Mouse (Mus musculus) midbrain, embryonic 13.5 days (tissue): ENCODE results near the gene Atg10. TPM values are rescaled to one million over a fixed set of nuclear protein-coding genes. Genes with fewer than 3 reads are reported as not detected.

ENCODE experiments used
- ATAC-seq: fragments of 200-750 bp; cut with Nextera tagmentation; 2 replicates; pipeline ENCODE4 v1.8.0; 2017; ENCODE audit warnings: mild to moderate bottlenecking, moderate TSS enrichment, moderate library complexity
- H3K27ac ChIP-seq: fragments of 300-500 bp; sonication (generic); 2 replicates; pipeline ENCODE4 v1.5.1; 2015; ENCODE audit warnings: inconsistent platforms, mild to moderate bottlenecking, moderate library complexity
- H3K27me3 ChIP-seq: fragments of 300-500 bp; sonication (generic); 2 replicates; pipeline ENCODE4 v1.6.1; 2015; ENCODE audit warnings: mild to moderate bottlenecking, inconsistent platforms
- H3K36me3 ChIP-seq: fragments of 300-500 bp; sonication (generic); 2 replicates; pipeline ENCODE4 v1.6.1; 2015; ENCODE audit warnings: mild to moderate bottlenecking, inconsistent platforms
- H3K4me1 ChIP-seq: fragments of 300-500 bp; sonication (generic); replicated peaks from 2 replicates; pipeline ENCODE4 v1.6.1; 2015; ENCODE audit warnings: inconsistent platforms
- H3K4me2 ChIP-seq: fragments of 300-500 bp; sonication (generic); replicated peaks from 2 replicates; pipeline ENCODE4 v1.6.1; 2015; ENCODE audit warnings: moderate library complexity, mild to moderate bottlenecking, inconsistent platforms
- H3K4me3 ChIP-seq: fragments of 300-500 bp; sonication (generic); replicated peaks from 2 replicates; pipeline ENCODE4 v1.5.1; 2015; ENCODE audit warnings: mild to moderate bottlenecking, inconsistent platforms
- H3K9ac ChIP-seq: fragments of 300-500 bp; sonication (generic); replicated peaks from 2 replicates; pipeline ENCODE4 v1.6.1; 2015; ENCODE audit warnings: mild to moderate bottlenecking, inconsistent platforms
- H3K9me3 ChIP-seq: fragments of 300-500 bp; sonication (generic); 2 replicates; pipeline ENCODE4 v1.6.1; 2016; ENCODE audit warnings: mild to moderate bottlenecking, inconsistent platforms
- WGBS: fragments of 180-500 bp; shearing (Covaris S2); methylation state at CpG from one replicate; pipeline ENCODE4 v1.1.7; 2015; 5-methylcytosine and 5-hydroxymethylcytosine counted together
- polyA plus RNA-seq: library from polyadenylated mRNA; unstranded; fragments of >200 nt; fragmentation: Nextera tagmentation; extraction: Ambion mirVana; gene quantifications from 2 replicates; pipeline ENCODE4 v1.2.1, GENCODE M21; 2015

The Atg10 gene
- polyA plus RNA-seq, 1 experiment from 2014 or later: 18.3 TPM

- 90% methylated on average over 5 of the region's 5 CpGs for WGBS
- Histone ChIP-seq H3K9me3 (no peaks in the 10 kb centered on the region), H3K4me2 (no peak overlapping the region), H3K27ac (no peak overlapping the region), H3K9ac (no peak overlapping the region), H3K4me1 (no peaks in the 10 kb centered on the region), H3K36me3 (no peaks in the 10 kb centered on the region), H3K4me3 (no peak overlapping the region), H3K27me3 (no peaks in the 10 kb centered on the region)
- ATAC-seq: no peak
Measured at GRCm38 (mm10) chr13:91171205-91171604, 52.6 kb downstream of the Atg10 start.

- Histone ChIP-seq H3K36me3 (no peaks in the 10 kb centered on the region), H3K4me3 (no peak overlapping the region), H3K9me3 (no peaks in the 10 kb centered on the region), H3K4me2 (no peak overlapping the region), H3K27ac (no peak overlapping the region), H3K27me3 (no peaks in the 10 kb centered on the region), H3K9ac (no peak overlapping the region), H3K4me1 (no peaks in the 10 kb centered on the region)
- no peak for ATAC-seq
- 82% methylated on average over 17 of the region's 17 CpGs for WGBS
Measured at GRCm38 (mm10) chr13:91169529-91170319, 54.0 kb downstream of the Atg10 start.

- WGBS: 90% methylated on average over 4 of the region's 4 CpGs
- H3K9ac ChIP-seq: no peak overlapping the region
Measured at GRCm38 (mm10) chr13:91168486-91168885, 55.3 kb downstream of the Atg10 start.

GRCm38 (mm10) chr13:91167561-91167960 is 56.2 kb downstream of the Atg10 start:
- Histone ChIP-seq H3K4me1 (no peaks in the 10 kb centered on the region), H3K36me3 (no peaks in the 10 kb centered on the region), H3K9me3 (no peaks in the 10 kb centered on the region), H3K27ac (no peak overlapping the region), H3K27me3 (no peaks in the 10 kb centered on the region), H3K9ac (no peak overlapping the region), H3K4me2 (no peak overlapping the region), H3K4me3 (no peak overlapping the region)
- WGBS: 84% methylated on average over 5 of the region's 5 CpGs
- ATAC-seq: no peak

More at GRCm38 (mm10) chr13:91168486-91168885, 55.3 kb downstream of the Atg10 start:
- Histone ChIP-seq H3K36me3 (no peaks in the 10 kb centered on the region), H3K27me3 (no peaks in the 10 kb centered on the region), H3K4me2 (no peak overlapping the region), H3K27ac (no peak overlapping the region), H3K4me3 (no peak overlapping the region), H3K9me3 (no peaks in the 10 kb centered on the region), H3K4me1 (no peaks in the 10 kb centered on the region)
- ATAC-seq: no peak

GRCm38 (mm10) chr13:91166286-91166685 is 57.5 kb downstream of the Atg10 start:
- no peak overlapping the region for H3K4me2 ChIP-seq
- no peaks in the 10 kb centered on the region for H3K36me3 ChIP-seq
- H3K4me3 ChIP-seq: no peak overlapping the region
- no peaks in the 10 kb centered on the region for H3K4me1 ChIP-seq
- H3K9ac ChIP-seq: no peak overlapping the region
- no peaks in the 10 kb centered on the region for H3K27me3 ChIP-seq
- H3K9me3 ChIP-seq: no peaks in the 10 kb centered on the region
- ATAC-seq: no peak
- 90% methylated on average over 7 of the region's 7 CpGs for WGBS
- H3K27ac ChIP-seq: no peak overlapping the region

- WGBS: 77% methylated on average over 6 of the region's 6 CpGs
- no peaks in the 10 kb centered on the region for H3K36me3 ChIP-seq
- H3K27me3 ChIP-seq: no peaks in the 10 kb centered on the region
- no peak overlapping the region for H3K27ac ChIP-seq
- no peaks in the 10 kb centered on the region for H3K4me1 ChIP-seq
- no peak overlapping the region for H3K9ac ChIP-seq
- no peak for ATAC-seq
- H3K4me3 ChIP-seq: no peak overlapping the region
- no peak overlapping the region for H3K4me2 ChIP-seq
- no peaks in the 10 kb centered on the region for H3K9me3 ChIP-seq
Measured at GRCm38 (mm10) chr13:91165200-91165599, 58.6 kb downstream of the Atg10 start.

- WGBS: 69% methylated on average over 4 of the region's 4 CpGs
- Histone ChIP-seq H3K27me3 (no peaks in the 10 kb centered on the region), H3K4me1 (no peaks in the 10 kb centered on the region), H3K4me3 (no peak overlapping the region), H3K27ac (no peak overlapping the region), H3K9me3 (no peaks in the 10 kb centered on the region), H3K36me3 (no peaks in the 10 kb centered on the region), H3K4me2 (no peak overlapping the region), H3K9ac (no peak overlapping the region)
- ATAC-seq: no peak
Measured at GRCm38 (mm10) chr13:91163292-91163691, 60.5 kb downstream of the Atg10 start.

GRCm38 (mm10) chr13:91162452-91162851 is 61.3 kb downstream of the Atg10 start:
- Histone ChIP-seq H3K36me3 (no peaks in the 10 kb centered on the region), H3K4me3 (no peak overlapping the region), H3K9ac (no peak overlapping the region), H3K4me1 (no peaks in the 10 kb centered on the region), H3K27ac (no peak overlapping the region), H3K9me3 (no peaks in the 10 kb centered on the region), H3K27me3 (no peaks in the 10 kb centered on the region), H3K4me2 (no peak overlapping the region)
- no peak for ATAC-seq
- 29% methylated on average over 5 of the region's 5 CpGs for WGBS

- no peaks in the 10 kb centered on the region for H3K27me3 ChIP-seq
- no peaks in the 10 kb centered on the region for H3K36me3 ChIP-seq
- H3K4me1 ChIP-seq: no peaks in the 10 kb centered on the region
- no peak for ATAC-seq
- no peak overlapping the region for H3K4me2 ChIP-seq
- no peak overlapping the region for H3K4me3 ChIP-seq
- no peak overlapping the region for H3K27ac ChIP-seq
- no peaks in the 10 kb centered on the region for H3K9me3 ChIP-seq
- no peak overlapping the region for H3K9ac ChIP-seq
- 87% methylated on average over 3 of the region's 3 CpGs for WGBS
Measured at GRCm38 (mm10) chr13:91160616-91161015, 63.2 kb downstream of the Atg10 start.

GRCm38 (mm10) chr13:91159881-91160280 is 63.9 kb downstream of the Atg10 start:
- Histone ChIP-seq H3K9me3 (no peaks in the 10 kb centered on the region), H3K27me3 (no peaks in the 10 kb centered on the region), H3K4me2 (no peak overlapping the region), H3K36me3 (no peaks in the 10 kb centered on the region), H3K27ac (no peak overlapping the region), H3K4me3 (no peak overlapping the region), H3K9ac (no peak overlapping the region), H3K4me1 (no peaks in the 10 kb centered on the region)
- 89% methylated on average over 2 of the region's 2 CpGs for WGBS
- no peak for ATAC-seq

GRCm38 (mm10) chr13:91157941-91158340 is 65.8 kb downstream of the Atg10 start:
- 92% methylated on average over 4 of the region's 4 CpGs for WGBS
- Histone ChIP-seq H3K4me1 (no peaks in the 10 kb centered on the region), H3K27ac (no peak overlapping the region), H3K9me3 (no peaks in the 10 kb centered on the region), H3K9ac (no peak overlapping the region), H3K27me3 (no peaks in the 10 kb centered on the region), H3K4me3 (no peak overlapping the region), H3K36me3 (no peaks in the 10 kb centered on the region), H3K4me2 (no peak overlapping the region)
- ATAC-seq: no peak

GRCm38 (mm10) chr13:91157429-91157828 is 66.3 kb downstream of the Atg10 start:
- no peaks in the 10 kb centered on the region for H3K27me3 ChIP-seq
- no peak for ATAC-seq
- no peak overlapping the region for H3K9ac ChIP-seq
- H3K9me3 ChIP-seq: no peaks in the 10 kb centered on the region
- no peak overlapping the region for H3K4me2 ChIP-seq
- H3K4me1 ChIP-seq: no peaks in the 10 kb centered on the region
- H3K36me3 ChIP-seq: no peaks in the 10 kb centered on the region
- H3K27ac ChIP-seq: no peak overlapping the region
- H3K4me3 ChIP-seq: no peak overlapping the region

GRCm38 (mm10) chr13:91156949-91157348 is 66.8 kb downstream of the Atg10 start:
- Histone ChIP-seq H3K4me3 (no peak overlapping the region), H3K4me1 (no peaks in the 10 kb centered on the region), H3K4me2 (no peak overlapping the region), H3K27ac (no peak overlapping the region), H3K9me3 (no peaks in the 10 kb centered on the region), H3K27me3 (no peaks in the 10 kb centered on the region), H3K9ac (no peak overlapping the region), H3K36me3 (no peaks in the 10 kb centered on the region)
- WGBS: 99% methylated on average over 2 of the region's 2 CpGs
- ATAC-seq: no peak
